Mouse (Mus musculus): ENCODE data around the gene Rdh7. TPM values are rescaled to one million over a fixed set of nuclear protein-coding genes. Genes with fewer than 3 reads are reported as not detected.

Rdh7 gene
- polyA plus RNA-seq (2012; rRNA removed; ENCODE audit: low replicate concordance): 0.58 TPM in 1 of 2 replicates, not detected in the other

DNA sequence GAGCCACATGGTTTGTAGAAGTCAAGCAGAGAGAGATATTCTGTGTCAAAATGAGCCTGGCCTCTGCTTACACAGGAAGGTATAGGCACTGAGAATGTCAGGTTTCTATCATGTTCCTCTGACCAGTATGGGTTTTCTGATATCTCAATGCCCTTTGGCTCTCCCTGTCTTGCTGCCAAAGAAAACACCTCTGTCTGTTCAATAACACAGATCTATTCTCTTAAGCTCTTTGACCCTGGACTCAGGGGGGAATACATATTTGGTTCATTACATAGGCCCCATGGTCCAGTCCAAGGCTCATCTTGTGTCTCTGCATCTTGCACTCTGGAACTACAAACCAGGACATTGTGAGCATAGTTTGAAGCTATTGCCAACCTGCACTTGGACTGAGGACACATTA lies at the start of gene Rdh7:
Rdh7 (minus strand) TSS at position 213 of the 400 bp plus-strand sequence.

DNA sequence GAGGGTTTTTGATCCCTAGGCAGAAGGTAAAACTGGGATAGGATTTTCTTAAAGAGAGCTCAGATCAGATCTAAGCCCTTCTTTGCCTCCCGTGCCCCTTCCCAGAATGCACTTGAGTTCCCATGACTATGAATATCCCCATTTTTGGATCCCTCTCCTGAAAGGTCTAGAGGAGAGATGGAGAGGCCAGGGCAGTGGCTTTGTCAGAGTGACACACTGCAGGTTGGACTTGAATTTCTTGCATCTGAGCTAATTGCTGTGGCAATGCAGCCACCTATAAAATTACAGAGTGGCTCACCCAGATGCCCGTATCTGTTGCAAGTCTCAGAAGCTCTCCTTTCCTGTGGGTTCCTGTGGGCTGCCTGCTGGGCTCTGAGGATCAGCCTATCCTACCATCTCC lies 9.6 kb upstream of the Rdh7 start, which contains the start of gene Sdr9c7:
Sdr9c7 (plus strand) TSS at position 301 of the 400 bp plus-strand sequence.

DNA sequence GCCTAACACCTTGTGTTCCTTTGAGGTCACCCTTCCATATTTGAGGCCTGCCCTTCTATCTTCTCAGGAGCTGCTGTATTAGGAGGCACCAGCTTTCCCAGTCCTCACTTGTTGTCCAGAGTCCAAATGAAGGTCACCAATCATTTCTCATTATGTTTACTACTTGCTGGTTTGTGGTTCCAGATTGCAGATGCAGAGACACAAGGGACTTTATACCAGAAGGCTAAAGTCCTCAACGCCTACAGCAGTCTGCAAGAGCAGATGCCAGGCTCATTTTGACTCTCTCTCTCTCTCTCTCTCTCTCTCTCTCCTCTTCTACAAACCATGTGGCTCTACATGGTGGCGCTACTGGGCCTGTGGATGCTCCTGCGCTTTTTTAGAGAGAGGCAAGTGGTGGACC lies 22.4 kb downstream of the Rdh7 start, which contains the start of gene Rdh16f2:
Rdh16f2 (plus strand) TSS at position 243 of the 400 bp plus-strand sequence.

DNA sequence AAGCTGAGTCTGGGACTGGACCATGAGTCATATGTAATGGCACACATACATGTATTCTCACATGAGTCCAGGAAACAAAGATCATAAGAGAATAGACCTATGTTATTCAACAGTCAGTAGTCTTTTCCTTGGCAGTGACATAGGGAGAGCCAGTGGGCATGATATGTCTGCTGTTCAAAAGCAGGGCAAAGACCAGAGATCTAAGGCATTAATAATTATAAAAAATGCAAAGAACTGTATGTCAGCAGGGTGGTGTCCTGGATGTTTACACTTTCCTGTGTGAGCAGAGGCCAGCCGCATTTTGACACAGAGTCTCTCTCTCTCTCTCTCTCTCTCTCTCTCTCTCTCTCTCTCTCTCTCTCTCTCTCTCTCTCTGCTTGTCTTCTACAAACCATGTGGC lies 39.0 kb downstream of the Rdh7 start, which contains the start of gene Rdh19:
Rdh19 (plus strand) TSS at position 301 of the 400 bp plus-strand sequence.

Other genes with a start within 250 kb of the Rdh7 start
- 111 and 133 TPM in 2 replicates for gene Stat6, start 245.8 kb downstream of the Rdh7 start, polyA plus RNA-seq (2012; rRNA removed; ENCODE audit: low replicate concordance)
- gene Nemp1, start 221.9 kb downstream of the Rdh7 start, polyA plus RNA-seq (2012; rRNA removed; ENCODE audit: low replicate concordance): 2.8 and 5.3 TPM in 2 replicates
- gene Nab2, start 220.2 kb downstream of the Rdh7 start, polyA plus RNA-seq (2012; rRNA removed; ENCODE audit: low replicate concordance): 15.5 and 48.9 TPM in 2 replicates
- 0.10 and 0.33 TPM in 2 replicates for gene Myo1a, start 183.6 kb downstream of the Rdh7 start, polyA plus RNA-seq (2012; rRNA removed; ENCODE audit: low replicate concordance)
- 0.35 TPM in 1 of 2 replicates, not detected in the other for gene Tac2, start 164.3 kb downstream of the Rdh7 start, polyA plus RNA-seq (2012; rRNA removed; ENCODE audit: low replicate concordance)
- 5.9 and 12.6 TPM in 2 replicates for gene Zbtb39, start 149.3 kb downstream of the Rdh7 start, polyA plus RNA-seq (2012; rRNA removed; ENCODE audit: low replicate concordance)
- 2.8 and 13.7 TPM in 2 replicates for gene Gpr182, start 137.1 kb downstream of the Rdh7 start, polyA plus RNA-seq (2012; rRNA removed; ENCODE audit: low replicate concordance)
- 0.03 and 3.0 TPM in 2 replicates for gene Rdh1, start 129.1 kb downstream of the Rdh7 start, polyA plus RNA-seq (2012; rRNA removed; ENCODE audit: low replicate concordance)
- gene Rdh16f1, start 129.0 kb downstream of the Rdh7 start, polyA plus RNA-seq (2012; rRNA removed; ENCODE audit: low replicate concordance): 4.2 TPM in 1 of 2 replicates, not detected in the other
- gene Rdh9, start 112.4 kb downstream of the Rdh7 start, polyA plus RNA-seq (2012; rRNA removed; ENCODE audit: low replicate concordance): 0.11 TPM in 1 of 2 replicates, not detected in the other
- gene Rdh16, start 87.7 kb downstream of the Rdh7 start, polyA plus RNA-seq (2012; rRNA removed; ENCODE audit: low replicate concordance): 0.12 TPM in 1 of 2 replicates, not detected in the other
- gene Rdh19, start 38.9 kb downstream of the Rdh7 start, polyA plus RNA-seq (2012; rRNA removed; ENCODE audit: low replicate concordance): not detected in 2 replicates
- 0.13 TPM in 1 of 2 replicates, not detected in the other for gene Rdh16f2, start 22.3 kb downstream of the Rdh7 start, polyA plus RNA-seq (2012; rRNA removed; ENCODE audit: low replicate concordance)
- not detected in 2 replicates for gene Sdr9c7, start 9.7 kb upstream of the Rdh7 start, polyA plus RNA-seq (2012; rRNA removed; ENCODE audit: low replicate concordance)
- not detected in 2 replicates for gene Hsd17b6, start 118.8 kb upstream of the Rdh7 start, polyA plus RNA-seq (2012; rRNA removed; ENCODE audit: low replicate concordance)
- 1.9 and 7.3 TPM in 2 replicates for gene Prim1, start 126.4 kb upstream of the Rdh7 start, polyA plus RNA-seq (2012; rRNA removed; ENCODE audit: low replicate concordance)
- 174 and 241 TPM in 2 replicates for gene Naca, start 146.8 kb upstream of the Rdh7 start, polyA plus RNA-seq (2012; rRNA removed; ENCODE audit: low replicate concordance)
- gene Ptges3, start 170.1 kb upstream of the Rdh7 start, polyA plus RNA-seq (2012; rRNA removed; ENCODE audit: low replicate concordance): 20.8 and 56.6 TPM in 2 replicates
- 3,191 and 5,020 TPM in 2 replicates for gene Atp5b, start 194.5 kb upstream of the Rdh7 start, polyA plus RNA-seq (2012; rRNA removed; ENCODE audit: low replicate concordance)
- 30.0 and 38.7 TPM in 2 replicates for gene Baz2a, start 202.8 kb upstream of the Rdh7 start, polyA plus RNA-seq (2012; rRNA removed; ENCODE audit: low replicate concordance)

Data from subcutaneous adipose tissue, adult 2 months (tissue).